Mouse (Mus musculus) hematopoietic stem cell, adult 5-6 weeks (primary cell): ENCODE measurements around the gene Ifitm7. TPM values are rescaled to one million over a fixed set of nuclear protein-coding genes. Genes with fewer than 3 reads are reported as not detected.
"Not testable (repeated sequence)": the region's sequence is repeated elsewhere in the genome, so short reads cannot be mapped to it uniquely, and the experiment has no call there.

Experiments used
- ATAC-seq, 2 experiments: fragments of 125-278 bp in 1 of 2; replicated peaks in 1 of 2; 2 replicates each; pipeline ENCODE4 v1.8.0; 2016 to 2017; ENCODE audit warnings: inconsistent platforms in 2 of 2, mild to moderate bottlenecking in 2 of 2, moderate number of reproducible peaks in 2 of 2, low read depth in 1 of 2, moderate TSS enrichment in 1 of 2; ENCODE audit not compliant: low FRiP score in 2 of 2, poor library complexity in 2 of 2, severe bottlenecking in 2 of 2, insufficient read depth in 1 of 2, low TSS enrichment in 1 of 2
- total RNA-seq: library from RNA; stranded (forward); fragments of 172-1452, 232-1000 nt; gene quantifications from 2 replicates; pipeline ENCODE4 v1.2.3, GENCODE M21; 2017

Gene Ifitm7
- total RNA-seq, 1 experiment from 2014 or later: 2.4 TPM

- ATAC-seq: no peak
These were observed 6.0 kb upstream of the Ifitm7 start for GRCm38 (mm10) chr16:13992518-13993248.

GRCm38 (mm10) chr16:13986197-13986573 lies 503 bp downstream of the Ifitm7 start:
- ATAC-seq: no peak

- ATAC-seq: no peak
These were observed 3.5 kb downstream of the Ifitm7 start for GRCm38 (mm10) chr16:13983161-13983560.

- ATAC-seq: not testable (repeated sequence)
These were observed 5.0 kb downstream of the Ifitm7 start for GRCm38 (mm10) chr16:13981726-13982125.

GRCm38 (mm10) chr16:13977026-13977425 lies 9.7 kb downstream of the Ifitm7 start:
- ATAC-seq: not testable (repeated sequence)

- ATAC-seq: not testable (repeated sequence)
These were observed 10.3 kb downstream of the Ifitm7 start for GRCm38 (mm10) chr16:13976358-13976896.

- ATAC-seq: no peak
These were observed 14.6 kb downstream of the Ifitm7 start for GRCm38 (mm10) chr16:13972051-13972450.

- no peak for ATAC-seq
These were observed 17.6 kb downstream of the Ifitm7 start for GRCm38 (mm10) chr16:13969096-13969495.

- ATAC-seq: no peak
These were observed 24.6 kb downstream of the Ifitm7 start for GRCm38 (mm10) chr16:13962053-13962452.

- ATAC-seq: no peak
These were observed 35.4 kb downstream of the Ifitm7 start for GRCm38 (mm10) chr16:13951245-13951644.

- no peak for ATAC-seq
These were observed 40.4 kb downstream of the Ifitm7 start for GRCm38 (mm10) chr16:13946306-13946705.

- no peak for ATAC-seq
These were observed 41.5 kb downstream of the Ifitm7 start for GRCm38 (mm10) chr16:13945153-13945552.

- no peak for ATAC-seq
These were observed 41.9 kb downstream of the Ifitm7 start for GRCm38 (mm10) chr16:13944752-13945151.

GRCm38 (mm10) chr16:13944178-13944577 lies 42.5 kb downstream of the Ifitm7 start:
- no peak for ATAC-seq

GRCm38 (mm10) chr16:13940847-13941395 lies 45.8 kb downstream of the Ifitm7 start:
- peak in 1 of 2 experiments; percentile 25; a peak in 1 of 4 replicates for ATAC-seq

GRCm38 (mm10) chr16:13940139-13940846 lies 46.4 kb downstream of the Ifitm7 start:
- ATAC-seq: no peak
